Mouse (Mus musculus) liver, embryonic 14.5 days (tissue): Measurements from ENCODE around the gene Bend3. TPM values are rescaled to one million over a fixed set of nuclear protein-coding genes. Genes with fewer than 3 reads are reported as not detected.

ENCODE experiments used
- ATAC-seq: fragments of 200-750 bp; cut with Nextera tagmentation; 2 replicates; pipeline ENCODE4 v1.8.0; 2017; ENCODE audit warnings: moderate number of reproducible peaks, mild to moderate bottlenecking, moderate library complexity; ENCODE audit not compliant: insufficient read depth
- DNase-seq, 3 experiments: peaks; one replicate each; pipeline ENCODE4 v3.0.0-alpha.2; 2012 to 2013; ENCODE audit warnings: low read depth in 3 of 3, low spot score in 3 of 3
- H3K27ac ChIP-seq: fragments of 300-500 bp; sonication (generic); 2 replicates; pipeline ENCODE4 v1.5.1; 2014; ENCODE audit warnings: moderate library complexity, mild to moderate bottlenecking, control low read depth, inconsistent platforms
- H3K27me3 ChIP-seq: fragments of 300-500 bp; sonication (generic); 2 replicates; pipeline ENCODE4 v1.6.1; 2014; ENCODE audit warnings: mild to moderate bottlenecking, low read length, moderate library complexity; ENCODE audit not compliant: control insufficient read depth, insufficient read depth
- H3K36me3 ChIP-seq: fragments of 300-500 bp; sonication (generic); replicated peaks from 2 replicates; pipeline ENCODE4 v1.6.1; 2014; ENCODE audit warnings: low read depth; ENCODE audit not compliant: control insufficient read depth, insufficient read depth
- H3K4me1 ChIP-seq, 2 experiments: fragments of 200-500 bp in 1 of 2; fragments of 300-500 bp in 1 of 2; sonication (generic) in 1 of 2; replicated peaks; 2 replicates each; pipeline ENCODE4 v1.6.1; 2012 to 2014; ENCODE audit warnings: antibody characterized with exemption in 1 of 2, inconsistent platforms in 1 of 2, low read length in 1 of 2; ENCODE audit not compliant: control insufficient read depth in 2 of 2, insufficient read depth in 2 of 2
- H3K4me2 ChIP-seq: fragments of 300-500 bp; sonication (generic); 2 replicates; pipeline ENCODE4 v1.6.1; 2014; ENCODE audit warnings: low read depth, mild to moderate bottlenecking, control low read depth, moderate library complexity
- H3K4me3 ChIP-seq, 2 experiments: fragments of 200-500 bp in 1 of 2; fragments of 300-500 bp in 1 of 2; sonication (generic) in 1 of 2; 2 replicates each; pipeline ENCODE4 v1.5.1; 2012 to 2014; ENCODE audit warnings: low read depth in 2 of 2, low read length in 2 of 2, mild to moderate bottlenecking in 2 of 2, control low read depth in 1 of 2, inconsistent platforms in 1 of 2, moderate library complexity in 1 of 2; ENCODE audit not compliant: insufficient read depth in 1 of 2
- H3K9ac ChIP-seq: fragments of 300-500 bp; sonication (generic); replicated peaks from 2 replicates; pipeline ENCODE4 v1.6.1; 2014; ENCODE audit warnings: mild to moderate bottlenecking, control low read depth, moderate library complexity
- H3K9me3 ChIP-seq: fragments of 300-500 bp; sonication (generic); 2 replicates; pipeline ENCODE4 v1.6.1; 2016; ENCODE audit warnings: low read length, mixed read lengths; ENCODE audit not compliant: control insufficient read depth
- CTCF ChIP-seq: IDR thresholded peaks from 2 replicates; pipeline ENCODE4 v1.5.1; 2016; ENCODE audit warnings: antibody characterized with exemption, low read depth, control low read depth
- EP300 ChIP-seq: IDR thresholded peaks from 2 replicates; pipeline ENCODE4 v1.6.1; 2016; ENCODE audit warnings: antibody characterized with exemption, low read depth
- WGBS: fragments of 180-500 bp; shearing (Covaris S2); extraction: QIAGEN DNeasy Blood & Tissue Kit; methylation state at CpG from one replicate; pipeline ENCODE4 v1.1.7; 2014; ENCODE audit not compliant: insufficient replicate concordance; 5-methylcytosine and 5-hydroxymethylcytosine counted together
- polyA plus RNA-seq, 2 experiments: library from polyadenylated mRNA; depleted of rRNA in 1 of 2; stranded (reverse) in 1 of 2; unstranded in 1 of 2; fragments of >200 nt; fragmentation: Nextera tagmentation in 1 of 2; extraction: Ambion mirVana in 1 of 2; gene quantifications; 2 replicates each; pipeline versions ENCODE4 v1.2.1 to v1.2.3; 2012 to 2014

Gene Bend3
- polyA plus RNA-seq, 2 experiments = 1.2 to 2.1 TPM

DNA sequence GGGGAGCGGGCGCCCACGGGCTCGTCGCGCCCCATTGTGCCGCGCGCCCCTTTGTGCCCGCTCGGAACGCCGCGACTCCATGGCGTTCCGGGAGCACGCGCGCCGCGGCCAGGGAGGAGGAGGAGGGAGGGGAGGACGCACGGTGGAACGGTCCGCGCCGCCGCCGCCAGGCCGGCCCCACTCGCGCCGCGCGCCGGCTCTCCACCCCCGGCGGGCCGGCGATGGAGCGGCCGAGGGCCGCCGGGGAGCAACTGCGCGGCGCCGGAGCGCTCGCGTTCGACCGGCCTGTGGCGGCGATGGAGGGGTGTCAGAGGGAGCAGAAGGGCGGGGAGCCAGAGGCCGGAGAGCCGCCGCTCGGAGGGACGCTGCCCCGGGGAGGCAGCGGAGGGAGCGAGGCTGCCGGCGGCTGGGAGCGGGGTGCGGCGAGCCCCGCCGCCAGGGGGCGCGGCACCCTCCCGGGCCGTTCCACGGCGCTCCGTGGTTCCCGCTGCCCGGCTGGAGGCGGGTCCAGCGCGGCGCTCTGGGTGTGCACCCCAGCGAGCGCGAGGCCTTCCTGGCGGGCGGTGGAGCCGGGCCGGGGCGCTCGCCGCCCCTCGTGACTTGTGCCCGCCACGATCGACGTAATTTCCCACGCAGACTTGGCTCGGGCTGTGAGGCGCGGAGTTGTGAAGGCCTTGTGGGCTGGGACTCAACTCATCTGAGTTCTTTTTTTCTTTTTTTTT lies 966 bp downstream of the Bend3 start:
- peak overlapping the region; percentile 63 for H3K27ac ChIP-seq
- H3K9me3 ChIP-seq = no peaks in the 10 kb centered on the region
- peaks cover 14 to 31% of the 10 kb centered on the region in 2 experiments for H3K4me1 ChIP-seq
- peak; percentile 86 for ATAC-seq
- peak overlapping the region; percentile 83 to 84 for H3K4me3 ChIP-seq
- DNase-seq = peak; percentile 73 to 75 (median 74)
- no peaks in the 10 kb centered on the region for H3K27me3 ChIP-seq
- TF ChIP-seq EP300 = no peak
- peak; percentile 52; the same call in 1 of the 2 replicates for TF ChIP-seq CTCF
- no peaks in the 10 kb centered on the region for H3K36me3 ChIP-seq
- peak overlapping the region; percentile 93 for H3K4me2 ChIP-seq
- 0% methylated on average over 74 of the region's 103 CpGs for WGBS
- H3K9ac ChIP-seq = peak overlapping the region; percentile 70

GRCm38 (mm10) chr10:43480227-43480849 lies 1.7 kb downstream of the Bend3 start:
- Histone ChIP-seq H3K36me3 (no peaks in the 10 kb centered on the region), H3K4me3 (peak overlapping the region; percentile 83 to 84), H3K27ac (peak overlapping the region; percentile 63), H3K9ac (peak overlapping the region; percentile 70), H3K27me3 (no peaks in the 10 kb centered on the region), H3K4me2 (peak overlapping the region; percentile 93), H3K4me1 (peaks cover 14 to 31% of the 10 kb centered on the region in 2 experiments), H3K9me3 (no peaks in the 10 kb centered on the region)
- DNase-seq = no peak
- WGBS = 11% methylated on average over 13 of the region's 13 CpGs
- no peak for TF ChIP-seq EP300
- no peak for TF ChIP-seq CTCF
- no peak for ATAC-seq

- no peak for DNase-seq
- Histone ChIP-seq H3K9ac (no peak overlapping the region; the same call in 1 of the 2 replicates), H3K4me2 (peak overlapping the region; percentile 93)
These were observed 2.5 kb downstream of the Bend3 start for GRCm38 (mm10) chr10:43481179-43481578.

DNA sequence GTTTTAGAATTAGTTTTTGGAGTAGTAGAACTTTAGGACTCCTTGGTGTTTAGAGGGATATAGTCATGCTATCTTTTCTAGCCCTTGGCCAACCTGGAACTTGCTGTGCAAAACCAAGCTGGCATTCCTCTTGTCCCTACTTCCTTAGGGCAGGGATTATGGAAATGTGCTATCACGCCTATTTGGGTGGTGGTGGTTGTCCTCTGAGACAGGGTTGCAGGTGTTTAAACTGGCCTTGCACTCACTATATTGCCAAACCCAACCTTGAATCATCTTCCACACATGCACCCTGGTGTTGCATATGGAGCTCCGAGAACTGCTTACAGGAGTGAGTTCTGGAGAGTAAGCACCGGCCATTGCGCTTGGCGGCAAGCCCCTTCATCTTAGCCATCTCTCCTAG lies 3.4 kb downstream of the Bend3 start:
- Histone ChIP-seq H3K4me3 (no peak overlapping the region), H3K9me3 (no peaks in the 10 kb centered on the region), H3K36me3 (no peaks in the 10 kb centered on the region), H3K4me1 (peaks cover 14 to 28% of the 10 kb centered on the region in 2 experiments), H3K27me3 (no peaks in the 10 kb centered on the region), H3K4me2 (no peak overlapping the region), H3K27ac (no peak overlapping the region), H3K9ac (no peak overlapping the region)
- DNase-seq (no peak), ATAC-seq (no peak)
- TF ChIP-seq EP300 (no peak), CTCF (no peak)
- 84% methylated on average over 5 of the region's 5 CpGs for WGBS

More at GRCm38 (mm10) chr10:43481179-43481578, 2.5 kb downstream of the Bend3 start:
- Histone ChIP-seq H3K27me3 (no peaks in the 10 kb centered on the region), H3K27ac (no peak overlapping the region), H3K36me3 (no peaks in the 10 kb centered on the region), H3K4me3 (no peak overlapping the region), H3K9me3 (no peaks in the 10 kb centered on the region), H3K4me1 (peaks cover 14 to 28% of the 10 kb centered on the region in 2 experiments)
- ATAC-seq = no peak
- 31% methylated on average over 4 of the region's 4 CpGs for WGBS
- TF ChIP-seq CTCF (0 out of 2 replicates have a peak, but pooled peaks have one; percentile 11), EP300 (no peak)

DNA sequence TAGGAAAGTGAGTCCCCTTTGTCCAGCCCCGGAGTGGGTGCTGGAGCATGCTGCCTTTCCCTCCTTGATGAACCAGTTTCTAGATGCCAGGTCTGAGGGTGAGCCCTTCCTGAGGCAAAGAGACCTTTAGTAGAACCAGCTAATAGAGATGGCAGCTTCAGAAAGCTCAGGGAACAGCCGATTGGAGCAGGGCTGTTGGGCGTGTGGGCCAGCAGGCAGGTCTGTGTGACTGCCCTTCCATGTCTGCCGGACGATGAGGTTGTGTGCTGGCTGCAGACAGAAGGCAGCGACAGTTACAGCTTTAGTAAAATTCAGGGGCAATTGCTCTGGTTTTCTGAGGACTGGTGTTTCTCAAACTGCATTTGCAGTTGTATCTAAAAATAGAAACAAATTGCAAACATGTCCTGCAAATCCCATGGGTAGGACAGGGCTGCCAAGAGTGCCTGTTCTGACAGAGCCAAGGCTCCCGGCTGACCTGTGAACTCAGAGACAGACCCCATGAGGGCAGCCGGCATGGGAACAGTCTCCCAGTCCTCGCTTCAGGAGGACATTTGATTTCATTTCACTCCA lies 4.9 kb downstream of the Bend3 start:
- H3K27ac ChIP-seq = no peak overlapping the region
- H3K9me3 ChIP-seq = no peaks in the 10 kb centered on the region
- H3K4me2 ChIP-seq = no peak overlapping the region
- WGBS = 61% methylated on average over 9 of the region's 9 CpGs
- TF ChIP-seq EP300 (no peak), CTCF (no peak)
- H3K4me3 ChIP-seq = no peak overlapping the region
- peaks cover 16 to 23% of the 10 kb centered on the region in 2 experiments for H3K4me1 ChIP-seq
- no peak for ATAC-seq
- no peaks in the 10 kb centered on the region for H3K36me3 ChIP-seq
- DNase-seq = no peak
- H3K9ac ChIP-seq = no peak overlapping the region
- no peaks in the 10 kb centered on the region for H3K27me3 ChIP-seq
